Mouse (Mus musculus) cerebellum, adult 18-20 months (tissue): ENCODE data around the gene Parp14.
"Not testable (repeated sequence)": the region's sequence is repeated elsewhere in the genome, so short reads cannot be mapped to it uniquely, and the experiment has no call there.

Experiments
- DNase-seq, 2 experiments: peaks; one replicate each; pipeline ENCODE4 v3.0.0; 2021

Gene Parp14

GRCm38 (mm10) chr16:35871048-35871851 lies at the start of gene Parp14:
Parp14 (minus strand) TSS chr16:35871544.
- DNase-seq: no peak

- no peak for DNase-seq
Observed at GRCm38 (mm10) chr16:35918721-35919543, 47.6 kb upstream of the Parp14 start.

DNA sequence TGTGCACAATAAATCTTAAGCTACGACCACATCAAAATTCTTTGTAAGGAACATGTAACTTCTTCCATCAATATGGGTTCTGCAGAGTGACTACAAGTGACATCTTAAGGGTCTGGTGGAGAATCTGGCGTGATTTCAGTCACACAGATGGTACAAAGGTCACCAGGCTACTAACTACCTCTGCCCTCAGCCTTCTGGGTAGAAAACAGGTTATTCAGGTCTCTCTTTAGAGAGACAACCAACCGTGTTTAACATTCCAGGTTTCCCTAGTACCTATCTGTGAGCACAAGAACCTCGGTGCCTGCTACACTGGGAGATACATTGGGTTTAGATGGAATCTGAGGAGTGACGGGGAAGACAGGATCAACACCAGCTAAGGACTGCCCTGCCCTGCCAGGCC lies 43.0 kb upstream of the Parp14 start:
- DNase-seq: no peak

DNA sequence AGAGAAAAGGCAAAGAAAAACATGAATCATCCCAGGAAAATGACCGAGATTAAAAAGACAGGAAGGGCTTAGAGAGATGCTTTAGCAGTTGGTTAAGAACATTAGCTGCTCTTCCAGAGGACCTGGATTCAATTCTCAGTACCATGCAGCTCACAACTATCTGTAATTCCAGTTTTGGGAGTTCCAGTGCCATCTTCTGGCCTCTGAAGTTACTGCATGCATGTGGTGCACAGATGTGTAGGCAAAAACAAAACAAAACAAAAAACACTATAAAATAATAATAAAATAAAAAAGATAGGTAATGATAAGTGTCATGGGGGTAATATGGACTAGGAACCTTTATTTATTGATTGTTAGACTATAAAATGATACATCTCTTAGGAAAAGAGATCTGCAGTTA lies 42.2 kb upstream of the Parp14 start:
- no peak for DNase-seq

DNA sequence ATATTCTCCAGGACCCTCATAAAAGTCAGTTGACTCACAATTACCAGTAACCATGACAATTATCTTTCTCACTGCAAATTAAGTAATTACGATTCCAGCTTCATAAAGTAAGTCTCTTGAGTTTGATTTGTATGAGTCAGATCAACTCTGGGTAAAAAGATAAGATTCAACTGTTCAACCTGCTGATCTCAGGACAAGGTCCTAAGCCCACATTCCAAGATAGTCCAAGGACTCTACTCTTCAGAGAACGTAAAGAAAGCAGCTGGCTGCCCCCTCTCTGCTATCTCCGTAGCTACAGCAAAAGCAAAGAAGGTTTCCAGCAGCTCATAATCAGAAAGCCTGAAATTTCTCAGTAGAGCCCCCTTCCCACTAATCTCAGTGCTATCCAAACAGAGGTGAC lies 40.1 kb upstream of the Parp14 start:
- DNase-seq: no peak

GRCm38 (mm10) chr16:35907432-35908201 lies 36.3 kb upstream of the Parp14 start:
- DNase-seq: peak; percentile 6 to 30

- no peak for DNase-seq
Observed at GRCm38 (mm10) chr16:35906887-35907286, 35.5 kb upstream of the Parp14 start.

DNA sequence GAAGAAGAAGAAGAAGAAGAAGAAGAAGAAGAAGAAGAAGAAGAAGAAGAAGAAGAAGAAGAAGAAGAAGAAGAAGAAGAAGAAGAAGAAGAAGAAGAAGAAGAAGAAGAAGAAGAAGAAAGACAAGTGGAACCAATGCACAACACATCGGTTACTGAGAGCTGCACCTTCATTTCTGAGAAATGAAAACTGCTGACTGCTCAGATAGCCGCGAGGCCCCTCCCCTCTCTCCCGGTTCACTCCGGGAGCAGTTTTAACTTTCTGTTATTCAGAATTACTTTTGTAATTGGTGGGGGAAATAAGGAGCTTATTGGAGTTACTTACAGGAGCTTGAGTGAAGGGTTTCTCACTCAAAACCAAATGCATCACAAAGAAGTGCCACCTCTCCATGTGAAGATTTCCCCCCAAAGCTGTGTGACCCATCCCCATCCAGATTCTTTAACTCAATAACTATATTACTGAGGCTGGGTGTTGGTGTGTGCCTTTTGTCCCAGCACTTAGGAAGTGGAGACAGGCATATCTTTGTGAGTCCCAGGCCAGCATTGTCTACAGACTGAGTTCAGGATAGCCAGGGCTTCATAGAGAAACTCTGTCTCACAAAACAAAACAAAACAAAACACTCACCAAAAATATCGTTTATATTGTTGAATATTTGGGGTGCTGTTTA lies 34.6 kb upstream of the Parp14 start:
- DNase-seq: no peak

- no peak for DNase-seq
Observed at GRCm38 (mm10) chr16:35905355-35905754, 34.0 kb upstream of the Parp14 start.

GRCm38 (mm10) chr16:35904121-35904736 lies 32.9 kb upstream of the Parp14 start:
- DNase-seq: no peak

GRCm38 (mm10) chr16:35903014-35903640 lies 31.8 kb upstream of the Parp14 start:
- DNase-seq: no peak

DNA sequence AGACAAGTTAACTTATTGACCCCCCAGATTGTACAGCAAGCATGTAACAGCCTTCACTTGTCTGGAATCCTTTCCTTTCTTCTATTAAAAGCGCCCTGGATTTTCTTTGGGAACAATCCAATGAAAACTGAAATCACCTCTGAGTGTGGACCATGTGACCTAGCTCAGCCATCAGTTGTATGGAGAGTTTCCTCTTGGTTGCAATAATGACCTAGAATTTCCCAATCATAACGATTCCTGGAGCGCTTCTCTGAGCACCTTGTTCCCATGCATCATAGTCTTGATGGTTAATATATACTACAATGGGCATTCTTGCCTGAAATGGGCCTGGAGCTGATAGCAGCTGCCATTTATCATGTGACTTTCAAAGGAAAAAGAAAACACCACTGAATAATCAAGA lies 29.2 kb upstream of the Parp14 start:
- DNase-seq: no peak

DNA sequence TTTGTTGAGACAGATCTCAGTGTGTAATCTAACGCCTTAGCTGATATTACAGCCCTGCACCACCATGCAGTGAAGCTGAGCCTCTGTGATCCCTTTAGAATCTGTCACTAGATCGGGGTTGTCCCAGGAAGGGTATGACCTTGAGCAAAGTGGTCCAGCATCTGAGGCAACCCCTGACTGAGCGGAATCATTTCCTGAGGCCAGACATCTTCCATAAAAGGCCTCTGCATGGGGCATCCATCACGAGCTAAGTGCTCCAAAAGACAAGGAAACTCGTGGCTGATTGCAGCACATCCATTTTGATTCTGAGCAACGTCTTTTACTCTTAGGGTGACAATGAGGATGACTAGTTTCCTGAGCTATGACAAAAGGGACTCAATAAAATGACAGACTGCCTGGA lies 23.7 kb upstream of the Parp14 start:
- DNase-seq: no peak

GRCm38 (mm10) chr16:35891603-35892002 lies 20.3 kb upstream of the Parp14 start:
- DNase-seq: not testable (repeated sequence)

DNA sequence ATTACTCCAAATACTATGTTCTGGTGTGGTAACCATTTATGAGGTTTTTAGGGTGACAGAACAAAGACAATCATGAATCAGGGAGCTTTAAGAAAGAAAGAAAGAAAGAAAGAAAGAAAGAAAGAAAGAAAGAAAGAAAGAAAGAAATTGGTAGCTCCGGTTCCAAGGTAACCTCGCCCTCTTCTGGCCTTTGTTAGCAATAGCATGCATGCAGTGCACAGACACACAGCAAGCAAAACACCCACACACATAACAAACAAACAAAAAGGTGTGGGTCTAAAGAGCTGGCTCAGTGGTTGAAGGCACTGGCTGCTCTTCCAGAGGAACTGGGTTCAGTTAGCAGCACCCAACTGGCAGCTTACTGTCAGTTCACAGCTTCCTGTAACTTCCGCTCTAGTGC lies 19.3 kb upstream of the Parp14 start:
- DNase-seq: no peak

DNA sequence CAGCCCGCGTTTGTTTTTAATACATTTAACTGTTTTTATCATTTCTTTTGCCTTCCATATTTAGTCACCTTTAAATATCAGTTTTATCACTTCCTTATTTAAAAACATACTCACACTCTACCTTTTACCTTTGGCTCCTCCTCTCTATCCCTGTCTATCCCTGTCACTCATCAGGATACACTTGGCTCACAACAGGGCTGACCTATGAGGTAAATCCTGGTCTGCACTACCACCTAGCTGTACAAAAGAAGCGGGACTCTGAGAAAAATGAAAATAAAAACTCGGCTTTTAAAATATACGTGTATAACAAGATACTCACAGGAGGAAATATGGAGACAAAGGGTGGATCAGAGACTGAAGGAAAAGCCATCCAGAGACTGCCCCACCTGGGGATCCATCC lies 17.6 kb upstream of the Parp14 start:
- no peak for DNase-seq

- no peak for DNase-seq
Observed at GRCm38 (mm10) chr16:35888174-35888573, 16.8 kb upstream of the Parp14 start.

GRCm38 (mm10) chr16:35874416-35874815 lies 3.1 kb upstream of the Parp14 start:
- peak; percentile 23 to 37 for DNase-seq

DNA sequence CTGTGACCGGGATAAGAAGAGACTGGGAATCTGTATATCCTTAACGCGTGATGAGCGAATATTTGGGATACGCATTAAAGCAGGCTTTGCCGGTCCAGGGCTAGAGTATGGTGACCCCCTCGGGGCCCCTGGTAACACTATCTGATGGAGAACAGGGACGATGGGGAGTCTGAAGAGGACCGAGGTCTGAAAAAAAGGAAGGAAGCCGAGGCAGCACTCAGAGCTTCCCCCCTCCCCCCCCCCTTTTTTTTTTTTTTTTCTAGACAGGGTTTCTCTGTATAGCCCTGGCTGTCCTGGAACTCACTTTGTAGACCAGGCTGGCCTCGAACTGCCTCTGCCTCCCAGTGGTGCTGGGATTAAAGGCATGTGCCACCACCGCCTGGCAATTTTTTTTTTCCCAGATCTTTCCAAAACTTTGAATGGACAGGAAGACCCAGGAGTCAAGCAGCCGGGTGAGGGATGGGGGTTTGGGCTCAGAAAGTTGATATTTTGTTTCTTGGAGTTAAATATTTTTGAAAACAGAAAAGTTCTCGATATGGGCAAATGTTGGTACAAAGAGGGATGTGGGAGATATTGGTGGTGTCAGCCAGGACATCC lies 1.2 kb upstream of the Parp14 start:
- DNase-seq: no peak

DNA sequence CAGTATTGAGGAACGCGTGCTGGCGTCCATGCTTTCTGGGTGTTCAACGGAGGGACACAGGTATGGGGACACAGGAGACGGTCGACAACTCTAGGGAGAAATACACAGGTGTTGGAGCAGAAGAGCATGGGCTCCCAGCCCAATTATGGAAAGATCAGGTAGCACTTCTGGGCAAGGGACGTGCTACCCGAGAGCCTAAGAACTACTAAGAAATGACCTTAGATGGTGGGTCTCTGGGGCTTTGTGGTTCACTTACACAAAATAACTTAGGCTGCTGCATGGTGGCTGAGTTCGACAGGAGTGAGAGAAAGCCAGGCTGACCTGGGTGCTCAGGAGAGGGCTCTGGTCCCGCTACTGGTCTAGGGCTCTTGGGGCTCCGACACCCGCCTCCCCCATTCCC lies 554 bp upstream of the Parp14 start:
- DNase-seq: no peak

DNA sequence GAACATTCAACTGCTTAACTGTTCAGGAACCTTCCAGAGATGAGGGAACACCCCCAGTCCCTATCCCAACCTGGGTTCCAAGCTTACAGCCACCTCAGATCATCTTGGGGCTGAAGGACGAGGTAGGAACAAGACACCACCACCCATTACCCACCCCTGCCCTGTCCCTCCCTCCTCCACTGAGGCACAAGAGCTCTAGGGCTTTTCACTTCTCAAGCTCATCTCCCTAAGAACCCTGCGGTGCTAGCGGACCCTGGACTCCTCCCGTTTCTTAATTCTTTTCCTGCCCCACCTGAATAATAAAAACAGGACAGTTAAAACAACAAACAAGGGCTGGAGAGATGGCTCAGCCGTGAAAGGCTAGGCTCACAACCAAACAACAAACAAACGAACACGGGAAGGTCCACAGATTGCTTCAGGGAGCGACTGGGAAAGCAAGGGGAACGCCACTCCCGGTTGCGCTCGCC lies 730 bp downstream of the Parp14 start:
- no peak for DNase-seq
